Mouse (Mus musculus) 3134 (cell line): ENCODE data around the gene Ppp1r36.
"Not testable (repeated sequence)": the region's sequence is repeated elsewhere in the genome, so short reads cannot be mapped to it uniquely, and the experiment has no call there.

Experiments used
- DNase-seq: peaks from one replicate; pipeline ENCODE4 v3.0.0-alpha.2; 2011; ENCODE audit warnings: low spot score; ENCODE audit not compliant: insufficient read length; ENCODE audit errors: extremely low read depth

The Ppp1r36 gene

GRCm38 (mm10) chr12:76444862-76445261, 27.5 kb downstream of the Ppp1r36 start:
- no peak for DNase-seq

GRCm38 (mm10) chr12:76446201-76446600, 28.9 kb downstream of the Ppp1r36 start:
- no peak for DNase-seq

GRCm38 (mm10) chr12:76448127-76448526, 30.8 kb downstream of the Ppp1r36 start:
- no peak for DNase-seq

- no peak for DNase-seq
Measured at GRCm38 (mm10) chr12:76452203-76452602, 34.9 kb downstream of the Ppp1r36 start.

- not testable (repeated sequence) for DNase-seq
Measured at GRCm38 (mm10) chr12:76458445-76458844, 41.1 kb downstream of the Ppp1r36 start.

GRCm38 (mm10) chr12:76459032-76459431, 41.7 kb downstream of the Ppp1r36 start:
- DNase-seq: peak; percentile 67

- DNase-seq: peak; percentile 62
Measured at GRCm38 (mm10) chr12:76463391-76463790, 46.1 kb downstream of the Ppp1r36 start.

- DNase-seq: no peak
Measured at GRCm38 (mm10) chr12:76464651-76465252, 47.4 kb downstream of the Ppp1r36 start.

GRCm38 (mm10) chr12:76466651-76467050, 49.3 kb downstream of the Ppp1r36 start:
- DNase-seq: peak; percentile 41

GRCm38 (mm10) chr12:76467256-76467655, 49.9 kb downstream of the Ppp1r36 start:
- peak; percentile 38 for DNase-seq

- peak; percentile 31 for DNase-seq
Measured at GRCm38 (mm10) chr12:76472046-76472445, 54.7 kb downstream of the Ppp1r36 start.

GRCm38 (mm10) chr12:76473562-76474245, 56.4 kb downstream of the Ppp1r36 start:
- DNase-seq: no peak

GRCm38 (mm10) chr12:76474246-76474583, 56.9 kb downstream of the Ppp1r36 start:
- DNase-seq: no peak

- no peak for DNase-seq
Measured at GRCm38 (mm10) chr12:76474802-76475201, 57.5 kb downstream of the Ppp1r36 start.

GRCm38 (mm10) chr12:76476146-76476545, 58.8 kb downstream of the Ppp1r36 start:
- DNase-seq: no peak

- no peak for DNase-seq
Measured at GRCm38 (mm10) chr12:76478309-76479023, 61.1 kb downstream of the Ppp1r36 start.

- no peak for DNase-seq
Measured at GRCm38 (mm10) chr12:76479174-76479573, 61.8 kb downstream of the Ppp1r36 start.

GRCm38 (mm10) chr12:76479836-76480495, 62.6 kb downstream of the Ppp1r36 start:
- DNase-seq: peak; percentile 19

GRCm38 (mm10) chr12:76482446-76482845, 65.1 kb downstream of the Ppp1r36 start:
- DNase-seq: no peak

- DNase-seq: no peak
Measured at GRCm38 (mm10) chr12:76482948-76483347, 65.6 kb downstream of the Ppp1r36 start.

- DNase-seq: no peak
Measured at GRCm38 (mm10) chr12:76484881-76485280, 67.5 kb downstream of the Ppp1r36 start.
